Mouse (Mus musculus) retina, postnatal 1 day (tissue): ENCODE measurements around the gene Afm.

Source experiments
- DNase-seq: peaks from one replicate; pipeline ENCODE4 v3.0.0-alpha.2; 2012

Afm gene

DNA sequence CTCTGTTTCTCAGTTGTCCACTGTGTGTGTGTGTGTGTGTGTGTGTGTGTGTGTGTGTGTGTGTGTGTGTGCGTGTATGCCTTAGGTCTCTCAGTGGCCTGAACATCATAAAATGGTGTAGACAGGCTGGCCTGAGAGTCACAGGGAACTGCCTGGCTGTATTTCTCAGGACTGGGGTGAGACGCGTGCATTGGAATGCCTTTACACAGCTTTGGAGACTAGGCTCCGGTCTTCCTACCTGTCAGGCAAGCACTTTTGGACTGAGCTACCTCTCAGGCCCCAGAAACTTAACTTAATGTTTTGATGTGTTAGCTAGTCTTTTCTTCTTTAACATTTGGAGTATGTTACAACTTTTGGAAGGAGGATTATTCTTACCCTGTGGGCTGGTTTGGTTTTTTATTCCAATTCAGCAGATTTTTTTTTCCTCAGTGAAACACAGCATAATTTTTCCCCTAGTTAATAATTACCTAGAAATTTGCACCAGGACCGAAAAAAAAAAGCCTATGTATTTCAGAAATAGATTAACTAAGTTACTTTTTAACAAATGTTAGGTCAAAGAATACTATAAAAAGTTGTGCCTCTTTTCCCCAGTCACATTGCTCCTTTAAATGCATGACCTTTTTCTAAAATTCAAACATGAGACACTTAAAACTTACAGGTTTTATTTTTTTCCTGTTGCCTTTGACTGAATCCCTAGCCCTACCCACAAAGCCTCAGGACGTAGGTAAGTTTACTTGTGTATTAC is at the start of gene Afm:
Gene Afm, plus strand, starts transcription at position 577 of the 745 bp plus-strand sequence.
- DNase-seq, result no peak

DNA sequence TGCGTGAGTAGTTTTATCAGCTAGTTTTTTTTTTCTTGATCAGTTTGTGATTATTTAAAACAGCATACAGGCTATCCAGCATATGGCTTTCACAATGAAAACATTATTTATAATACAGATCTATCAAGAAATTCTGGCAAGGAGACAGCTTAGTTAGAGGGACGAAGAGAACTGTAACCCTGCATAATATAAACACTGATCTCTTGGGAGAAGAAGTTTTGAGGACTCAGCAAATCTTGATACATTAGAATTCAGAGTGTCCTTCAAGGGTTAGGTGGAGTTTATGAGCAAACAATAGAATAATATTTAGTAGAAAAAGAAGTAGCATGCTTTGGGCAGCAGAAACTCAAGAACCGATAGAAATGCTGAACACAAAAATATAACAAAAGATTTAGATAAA is 47.9 kb upstream of the Afm start:
- no peak for DNase-seq

DNA sequence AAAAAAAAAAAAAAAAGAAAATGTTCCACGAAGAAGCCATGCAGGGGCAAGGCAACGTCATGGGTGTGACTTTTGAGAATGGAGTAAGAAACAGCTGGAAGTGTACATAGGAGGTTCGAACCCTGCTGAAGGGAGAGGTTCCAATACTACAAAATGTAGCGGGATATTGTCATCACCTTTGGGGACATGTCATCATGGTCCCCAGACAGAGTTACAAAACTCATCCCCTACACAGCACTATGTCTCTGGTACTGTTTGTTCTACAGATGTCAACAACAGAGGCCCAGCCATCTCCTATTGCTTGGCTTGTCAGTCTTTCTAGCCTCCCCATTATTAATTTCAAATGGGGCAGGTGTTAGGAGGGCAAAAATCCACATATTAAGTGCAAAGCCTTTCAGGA is 44.8 kb upstream of the Afm start:
- no peak for DNase-seq

DNA sequence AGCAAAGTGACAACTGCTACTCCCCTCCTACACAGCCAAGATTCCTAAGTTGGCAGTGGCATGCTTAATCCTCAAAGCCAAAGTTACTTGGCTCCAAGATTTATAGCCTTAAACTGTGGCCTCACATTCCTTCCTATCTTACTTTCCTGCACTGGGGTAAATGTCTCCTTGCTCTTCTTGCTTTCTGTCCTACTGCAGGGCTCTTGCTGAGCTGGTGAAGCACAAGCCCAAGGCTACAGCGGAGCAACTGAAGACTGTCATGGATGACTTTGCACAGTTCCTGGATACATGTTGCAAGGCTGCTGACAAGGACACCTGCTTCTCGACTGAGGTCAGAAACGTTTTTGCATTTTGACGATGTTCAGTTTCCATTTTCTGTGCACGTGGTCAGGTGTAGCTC is 44.4 kb upstream of the Afm start:
- DNase-seq, result no peak

DNA sequence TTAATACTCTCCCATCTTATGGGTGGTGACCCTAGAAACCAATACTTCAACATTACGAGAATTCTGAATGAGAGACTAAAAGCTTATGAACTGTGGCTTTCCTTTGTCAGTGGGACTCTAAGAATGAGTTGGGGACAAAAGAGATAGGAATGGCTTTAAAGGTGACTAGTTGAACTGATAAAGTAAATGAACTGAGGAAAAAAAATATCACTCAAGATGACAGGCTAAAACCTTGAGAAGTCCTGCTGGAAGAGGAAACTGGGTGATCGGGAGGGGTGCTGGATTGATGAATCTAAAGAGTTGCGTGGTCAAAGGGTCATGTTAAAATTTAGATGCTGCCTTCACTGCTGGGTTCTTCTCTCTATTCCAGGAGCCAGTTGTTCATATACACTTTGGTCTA is 42.0 kb upstream of the Afm start:
- no peak for DNase-seq

DNA sequence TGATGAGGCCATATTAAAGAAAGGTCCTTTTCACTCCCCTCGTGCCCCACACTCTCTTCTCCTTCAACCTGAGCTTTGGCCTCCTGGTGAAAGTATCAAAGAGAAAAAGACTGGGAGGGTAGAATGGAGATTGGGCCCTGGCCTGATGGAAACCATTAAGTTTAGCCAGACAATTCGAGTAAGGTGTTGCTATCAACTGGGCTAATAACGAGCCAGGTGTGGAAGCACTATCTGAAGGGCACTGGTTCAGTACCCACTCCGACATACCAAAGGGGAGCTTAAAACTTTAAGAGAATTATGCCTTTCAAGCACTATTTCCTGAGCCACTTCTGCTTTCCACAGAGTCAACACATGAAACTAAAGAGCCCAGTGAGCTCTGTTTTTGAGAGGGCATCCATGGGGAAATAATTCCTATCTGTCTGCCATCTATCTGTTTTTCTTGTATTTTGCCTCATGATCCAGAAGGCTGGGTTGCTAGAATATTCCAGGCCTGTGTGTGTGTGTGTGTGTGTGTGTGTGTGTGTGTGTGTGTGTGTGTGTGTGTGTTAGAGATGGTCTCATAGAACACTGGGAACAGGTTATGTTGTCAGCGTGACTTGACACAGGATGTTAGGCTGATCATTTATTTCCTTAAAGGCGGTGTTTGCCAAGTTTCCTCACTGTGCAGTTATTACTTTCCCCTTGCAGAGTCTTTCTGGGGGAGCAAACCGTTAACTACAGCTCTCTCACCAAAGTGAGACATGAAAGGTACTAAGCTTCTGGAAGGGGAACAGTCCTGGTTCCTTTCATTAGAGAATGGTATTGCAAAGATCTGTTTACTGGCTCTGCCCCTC is 41.2 kb upstream of the Afm start:
- DNase-seq, result no peak

DNA sequence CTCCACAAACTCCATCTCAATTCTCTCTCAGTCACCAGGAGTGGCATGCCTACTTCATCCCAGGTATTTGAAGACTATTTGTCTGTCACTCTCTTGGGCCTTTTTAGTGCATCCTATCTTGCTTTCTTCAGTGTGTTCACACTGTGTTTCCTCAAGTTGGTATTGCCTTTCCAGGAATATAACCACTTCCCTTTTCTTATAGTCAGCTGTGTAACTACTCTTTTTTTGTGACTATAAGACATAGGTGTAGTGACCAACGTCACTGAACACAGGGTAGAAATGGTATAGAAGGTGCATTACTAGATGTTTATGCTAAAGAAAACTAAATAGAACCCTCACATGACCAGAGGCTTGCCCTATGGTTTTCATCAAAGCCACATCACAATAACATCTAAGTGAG is 39.8 kb upstream of the Afm start:
- no peak for DNase-seq

DNA sequence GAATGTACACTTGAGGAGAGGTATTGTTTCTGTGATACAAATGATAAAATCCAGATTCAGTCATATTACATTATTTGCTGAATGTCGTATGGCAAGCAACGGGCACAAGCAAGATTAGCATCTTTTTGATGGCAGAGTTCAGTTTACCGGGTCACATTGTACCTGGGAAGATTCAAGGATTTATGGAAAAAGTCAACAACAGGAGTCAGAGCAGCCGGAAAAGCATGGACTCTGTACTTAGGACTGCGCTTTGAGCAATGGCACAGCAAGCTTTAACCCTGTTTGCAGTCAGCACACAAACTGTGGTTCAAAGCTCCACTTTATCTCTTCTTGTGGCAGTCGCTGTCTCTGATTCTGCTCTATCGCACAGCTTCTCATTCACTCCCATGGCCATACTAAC is 33.1 kb upstream of the Afm start:
- DNase-seq, result no peak

DNA sequence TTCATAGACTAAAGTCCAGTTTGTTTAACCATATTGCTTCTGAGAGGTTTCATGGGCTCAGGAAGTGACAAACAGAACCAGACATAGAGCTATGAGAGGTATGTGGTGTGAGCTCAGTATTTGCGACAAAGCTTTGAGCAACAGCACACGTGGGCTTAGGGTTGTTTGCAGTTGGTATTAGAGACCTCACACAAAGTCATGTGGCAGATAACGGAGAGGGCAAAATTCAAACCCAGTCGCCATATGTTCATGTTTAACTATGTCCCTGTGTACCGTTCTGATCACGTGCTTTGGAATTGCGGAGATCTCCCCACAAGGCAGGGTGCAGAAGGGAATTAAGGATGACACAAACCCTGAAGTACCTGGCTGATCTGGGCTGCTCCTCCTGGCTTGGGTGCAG is 30.4 kb upstream of the Afm start:
- no peak for DNase-seq

DNA sequence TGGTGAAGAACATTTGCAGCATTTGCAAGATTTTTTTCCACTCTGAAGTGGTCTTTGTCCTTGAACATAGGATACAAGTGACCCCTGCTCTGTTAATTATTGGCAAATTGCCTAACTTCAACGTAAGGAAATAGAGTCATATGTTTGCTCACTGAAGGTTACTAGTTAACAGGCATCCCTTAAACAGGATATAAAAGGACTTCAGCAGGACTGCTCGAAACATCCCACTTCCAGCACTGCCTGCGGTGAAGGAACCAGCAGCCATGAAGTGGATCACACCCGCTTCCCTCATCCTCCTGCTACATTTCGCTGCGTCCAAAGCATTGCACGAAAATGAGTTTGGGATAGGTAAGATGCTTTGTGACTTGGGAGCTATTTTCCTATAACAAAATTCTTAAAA is 28.2 kb upstream of the Afm start, which contains the start of gene Afp:
Gene Afp, plus strand, starts transcription at position 220 of the 400 bp plus-strand sequence.
- DNase-seq, result no peak

DNA sequence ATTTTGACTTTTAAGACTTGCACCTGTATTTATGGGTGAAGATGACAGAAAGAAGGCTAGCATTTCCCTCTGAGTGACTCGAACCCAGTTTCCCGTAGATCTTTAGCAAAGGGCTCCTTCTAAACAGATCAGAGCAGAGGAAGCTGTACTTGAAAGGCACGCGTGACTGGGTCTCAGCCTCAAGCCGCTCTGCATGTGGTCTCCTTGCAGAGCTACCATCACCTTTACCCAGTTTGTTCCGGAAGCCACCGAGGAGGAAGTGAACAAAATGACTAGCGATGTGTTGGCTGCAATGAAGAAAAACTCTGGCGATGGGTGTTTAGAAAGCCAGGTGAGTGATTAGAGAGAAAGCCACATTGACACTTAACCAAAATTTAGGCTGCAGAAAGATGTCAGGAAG is 26.3 kb upstream of the Afm start:
- DNase-seq, result no peak

DNA sequence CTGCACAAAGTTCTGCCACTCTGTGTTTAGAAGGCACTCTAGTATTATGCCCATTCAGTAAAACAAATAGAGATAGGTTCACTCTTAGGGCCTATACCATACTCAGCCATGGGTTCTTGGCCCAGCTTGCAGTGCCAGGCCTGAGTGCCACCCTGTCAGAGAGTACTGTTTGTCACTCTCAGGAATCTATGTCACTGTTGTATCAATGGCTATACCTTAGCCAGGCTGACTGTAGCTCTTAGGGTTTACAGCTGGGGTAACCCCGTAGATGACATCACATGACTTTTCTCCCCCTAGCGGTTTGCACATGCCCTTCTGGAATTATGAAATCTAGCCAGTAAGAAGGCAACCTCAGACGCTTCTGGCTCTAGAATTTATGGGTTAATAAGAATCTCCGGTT is 24.4 kb upstream of the Afm start:
- DNase-seq, result no peak

DNA sequence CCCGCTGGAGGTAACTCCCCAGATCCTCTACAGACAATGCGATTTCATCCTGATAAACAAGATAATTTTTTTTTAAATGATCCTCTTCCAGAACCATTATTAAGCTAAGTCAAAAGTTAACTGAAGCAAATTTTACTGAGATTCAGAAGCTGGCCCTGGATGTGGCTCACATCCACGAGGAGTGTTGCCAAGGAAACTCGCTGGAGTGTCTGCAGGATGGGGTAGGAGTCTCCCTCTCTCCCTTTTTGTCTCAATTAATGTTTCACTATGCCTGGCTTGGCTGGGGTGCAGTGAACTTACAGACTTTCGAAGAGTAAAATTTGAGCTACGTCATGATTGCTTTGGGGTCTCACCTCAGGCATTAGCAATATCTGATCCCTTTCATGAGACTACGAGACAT is 19.2 kb upstream of the Afm start:
- no peak for DNase-seq

DNA sequence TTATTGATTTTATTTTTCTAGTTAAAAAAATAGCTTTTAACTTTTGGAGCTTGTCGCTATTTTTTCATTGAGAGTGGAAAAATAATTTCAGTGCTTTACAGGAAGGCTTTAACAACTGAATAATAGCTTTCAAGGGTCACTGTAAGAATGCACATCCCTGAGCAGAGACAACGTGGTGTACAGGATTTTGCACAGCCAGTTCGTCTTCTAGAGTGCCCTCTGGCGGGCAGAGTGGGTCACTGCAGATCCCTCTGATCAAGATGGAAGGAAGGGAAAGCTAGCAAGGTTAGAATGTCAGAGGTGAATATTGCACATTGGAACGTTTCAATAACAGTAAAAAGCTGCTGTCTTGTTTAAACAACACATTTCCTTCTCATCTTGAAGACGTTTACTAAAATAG is 18.0 kb upstream of the Afm start:
- peak; percentile 78 for DNase-seq

DNA sequence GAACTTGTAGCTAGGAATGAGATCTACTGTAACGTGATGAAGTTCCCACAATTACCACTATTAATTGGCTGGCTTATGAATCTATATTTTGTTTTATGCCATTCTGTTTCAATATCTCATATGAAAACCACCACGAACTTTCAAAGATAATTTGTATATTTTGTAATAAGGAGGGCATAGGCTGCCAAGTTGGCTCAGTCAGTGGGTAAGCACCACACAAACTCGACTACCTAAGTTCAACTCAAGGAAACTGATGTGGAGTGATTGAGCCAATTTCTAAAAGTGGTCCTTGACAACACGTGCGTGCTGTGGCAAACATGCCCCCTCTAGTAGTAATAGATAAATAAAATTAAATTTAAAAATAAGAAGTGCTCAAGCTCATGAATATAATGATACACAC is 17.0 kb upstream of the Afm start:
- no peak for DNase-seq

DNA sequence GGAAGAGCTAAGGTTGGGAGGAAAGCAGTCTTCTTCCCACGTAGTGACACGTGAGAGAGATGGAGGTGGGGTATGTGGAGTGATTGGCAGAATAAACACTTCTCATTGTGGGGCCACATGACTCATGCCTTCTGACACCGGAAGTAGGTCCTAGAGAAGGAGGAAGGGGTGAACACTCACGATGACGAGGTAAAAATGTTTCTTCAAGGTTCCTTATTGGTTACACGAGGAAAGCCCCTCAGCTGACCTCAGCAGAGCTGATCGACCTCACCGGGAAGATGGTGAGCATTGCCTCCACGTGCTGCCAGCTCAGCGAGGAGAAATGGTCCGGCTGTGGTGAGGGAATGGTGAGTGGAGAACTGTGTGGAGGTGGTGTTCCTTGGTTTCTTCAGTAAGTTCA is 14.0 kb upstream of the Afm start:
- DNase-seq, result no peak

DNA sequence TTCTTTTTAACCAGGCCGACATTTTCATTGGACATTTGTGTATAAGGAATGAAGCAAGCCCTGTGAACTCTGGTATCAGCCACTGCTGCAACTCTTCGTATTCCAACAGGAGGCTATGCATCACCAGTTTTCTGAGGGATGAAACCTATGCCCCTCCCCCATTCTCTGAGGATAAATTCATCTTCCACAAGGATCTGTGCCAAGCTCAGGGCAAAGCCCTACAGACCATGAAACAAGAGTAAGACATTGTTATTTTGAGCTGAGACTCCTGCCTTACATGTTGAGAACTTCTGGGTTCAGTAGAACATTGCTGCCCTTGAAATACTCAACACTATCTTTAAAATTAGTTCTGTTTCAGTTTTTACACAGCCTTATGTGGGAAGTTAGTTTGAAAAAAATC is 12.2 kb upstream of the Afm start:
- no peak for DNase-seq

DNA sequence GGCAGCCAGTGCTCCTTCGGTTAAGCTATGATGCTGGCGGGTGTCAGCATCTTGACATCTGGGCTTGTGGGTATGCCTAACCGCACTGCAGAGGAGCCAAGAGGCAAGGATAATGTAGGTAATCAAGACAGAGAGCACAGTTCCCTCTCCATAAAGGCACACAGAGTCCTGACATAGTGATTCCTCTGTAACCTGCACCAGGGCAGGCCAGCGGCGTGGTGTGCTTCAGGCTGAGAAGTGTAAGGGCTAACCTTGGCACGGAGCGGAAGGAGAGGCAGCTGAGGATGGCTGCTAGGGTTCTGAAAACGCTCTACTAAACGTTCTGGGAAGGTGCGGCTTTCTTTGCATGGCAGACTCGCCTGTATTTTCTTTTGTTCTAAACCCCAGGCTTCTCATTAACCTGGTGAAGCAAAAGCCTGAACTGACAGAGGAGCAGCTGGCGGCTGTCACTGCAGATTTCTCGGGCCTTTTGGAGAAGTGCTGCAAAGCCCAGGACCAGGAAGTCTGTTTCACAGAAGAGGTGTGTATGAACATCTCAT is 11.3 kb upstream of the Afm start:
- peak; percentile 66 for DNase-seq

DNA sequence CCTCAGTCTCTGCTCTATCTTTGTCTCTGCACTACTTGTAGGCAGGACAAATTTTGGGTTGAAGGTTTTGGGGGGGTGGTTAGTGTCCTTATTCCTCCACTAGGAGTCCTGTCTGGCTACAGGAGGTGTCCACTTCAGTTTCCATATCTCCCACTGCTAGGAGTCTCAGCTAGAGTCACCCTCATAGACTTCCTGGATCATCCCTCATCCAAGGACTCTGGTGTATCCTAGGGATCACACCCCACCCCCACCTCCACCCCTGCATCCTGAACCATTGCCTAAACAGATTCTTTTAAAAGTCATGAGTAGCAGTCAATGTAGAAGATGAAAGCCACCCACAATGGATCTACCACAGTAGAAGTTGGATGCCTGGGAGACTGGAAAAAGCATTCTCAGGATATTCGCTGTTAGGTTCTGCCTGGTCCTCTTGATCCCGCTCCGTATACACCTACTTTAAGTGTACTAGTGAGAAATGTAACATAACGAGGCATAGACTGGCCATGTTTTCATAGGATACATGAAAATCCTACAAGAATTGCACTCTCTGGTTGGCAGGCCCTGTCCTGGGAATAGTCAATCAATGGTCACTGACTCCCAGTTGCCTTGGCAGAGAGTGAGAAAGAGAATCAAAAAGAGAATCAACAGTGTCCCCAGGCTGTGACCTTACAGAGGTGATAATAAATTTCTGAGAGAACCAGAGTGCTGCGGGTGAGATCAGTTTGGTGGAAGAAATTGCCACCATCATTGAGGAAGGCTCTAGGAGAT is 8.7 kb upstream of the Afm start:
- DNase-seq, result no peak

DNA sequence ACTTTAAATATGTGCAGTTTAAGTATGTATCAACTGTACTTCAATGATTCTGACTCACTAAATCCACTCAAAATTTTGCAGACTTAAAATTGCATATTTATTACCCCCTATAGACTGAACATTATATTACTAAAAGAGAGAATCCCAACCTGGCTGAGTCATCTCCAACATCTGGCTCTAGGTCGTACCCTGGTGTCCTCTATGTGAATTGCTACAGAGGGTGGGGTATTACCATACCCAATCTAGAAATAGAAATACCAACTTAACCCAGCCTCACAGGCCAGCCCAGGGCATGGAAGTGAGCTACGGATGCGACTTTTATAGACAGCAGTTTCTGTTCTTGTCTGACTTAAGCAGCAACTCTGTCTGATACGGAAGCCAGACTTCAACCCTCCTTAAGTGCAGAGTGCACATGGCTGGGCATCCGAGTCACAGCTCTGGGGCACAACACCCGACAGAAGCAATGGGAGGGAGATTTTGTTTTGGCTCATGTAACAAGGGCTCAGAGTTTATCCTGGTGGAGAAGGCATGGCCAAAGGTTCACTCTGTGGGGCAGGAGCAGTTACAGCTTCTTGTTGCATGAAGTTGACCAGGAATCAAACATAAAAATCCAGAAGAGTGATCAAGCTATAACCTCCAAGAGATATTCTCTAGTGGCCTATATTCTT is 6.3 kb upstream of the Afm start:
- no peak for DNase-seq

DNA sequence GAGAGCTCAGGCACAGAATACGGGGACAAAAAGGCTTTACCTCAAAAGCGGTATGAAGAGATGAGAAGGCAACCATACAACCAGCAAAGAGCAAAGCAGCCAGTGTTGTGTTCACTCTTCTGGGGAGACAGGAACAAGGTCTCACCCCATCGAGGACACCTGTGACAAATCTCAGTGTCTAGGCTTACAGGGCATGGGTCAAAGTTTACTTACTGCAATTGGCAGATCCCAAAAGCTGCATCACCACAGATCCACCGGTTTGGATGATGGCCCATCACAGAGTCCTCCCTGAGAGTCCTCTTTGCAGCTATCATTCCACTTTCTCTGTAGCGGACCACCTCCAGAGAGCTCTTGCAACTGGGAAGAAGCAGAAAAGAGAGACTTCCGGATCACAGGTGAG is 3.2 kb upstream of the Afm start:
- no peak for DNase-seq

DNA sequence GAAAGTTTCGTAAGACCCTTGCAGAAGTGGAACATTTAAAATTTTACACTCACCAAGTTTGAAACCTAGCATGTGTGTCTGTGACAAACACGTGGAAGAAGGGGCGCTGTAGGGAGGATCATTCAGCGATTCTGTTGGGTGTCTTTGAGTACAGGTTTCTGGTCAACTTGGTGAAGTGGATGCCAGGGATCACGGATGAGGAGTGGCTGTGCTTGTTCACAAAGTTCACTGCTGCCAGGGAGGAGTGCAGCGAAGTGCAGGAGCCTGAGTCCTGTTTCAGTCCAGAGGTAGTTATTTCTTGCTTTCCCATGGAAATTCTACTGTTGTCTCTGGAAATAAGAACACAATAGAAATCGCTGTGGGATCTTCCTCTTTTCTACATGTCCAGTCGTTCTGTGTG is 32.5 kb downstream of the Afm start:
- no peak for DNase-seq

DNA sequence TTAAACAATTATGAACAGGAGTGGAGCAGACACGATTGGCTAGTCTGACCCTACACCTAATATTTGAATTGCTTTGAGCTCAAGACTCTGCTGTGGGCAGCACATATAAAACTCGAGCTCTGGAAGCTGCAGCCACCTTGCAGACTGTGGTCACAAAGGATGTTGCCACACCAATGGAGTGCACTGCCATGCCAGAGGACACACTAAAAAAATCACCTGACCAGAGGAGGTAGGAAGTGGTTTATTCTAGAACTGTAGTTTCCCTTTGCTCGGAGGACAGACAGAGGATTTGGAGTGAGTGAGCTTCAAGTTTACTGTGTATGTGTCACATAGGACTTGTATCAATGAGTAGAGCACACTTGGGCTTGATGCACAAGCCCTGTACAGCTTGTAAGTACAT is 37.3 kb downstream of the Afm start:
- no peak for DNase-seq
